Mouse (Mus musculus): ENCODE results near the gene Hacl1. TPM values are rescaled to one million over a fixed set of nuclear protein-coding genes. Genes with fewer than 3 reads are reported as not detected.

The Hacl1 gene
- total RNA-seq (2014; rRNA removed) (6.4 and 7.7 TPM in 2 replicates), polyA plus RNA-seq (2015; fragmentation: Nextera tagmentation; extraction: Ambion mirVana) (6.5 and 7.5 TPM in 2 replicates)

DNA sequence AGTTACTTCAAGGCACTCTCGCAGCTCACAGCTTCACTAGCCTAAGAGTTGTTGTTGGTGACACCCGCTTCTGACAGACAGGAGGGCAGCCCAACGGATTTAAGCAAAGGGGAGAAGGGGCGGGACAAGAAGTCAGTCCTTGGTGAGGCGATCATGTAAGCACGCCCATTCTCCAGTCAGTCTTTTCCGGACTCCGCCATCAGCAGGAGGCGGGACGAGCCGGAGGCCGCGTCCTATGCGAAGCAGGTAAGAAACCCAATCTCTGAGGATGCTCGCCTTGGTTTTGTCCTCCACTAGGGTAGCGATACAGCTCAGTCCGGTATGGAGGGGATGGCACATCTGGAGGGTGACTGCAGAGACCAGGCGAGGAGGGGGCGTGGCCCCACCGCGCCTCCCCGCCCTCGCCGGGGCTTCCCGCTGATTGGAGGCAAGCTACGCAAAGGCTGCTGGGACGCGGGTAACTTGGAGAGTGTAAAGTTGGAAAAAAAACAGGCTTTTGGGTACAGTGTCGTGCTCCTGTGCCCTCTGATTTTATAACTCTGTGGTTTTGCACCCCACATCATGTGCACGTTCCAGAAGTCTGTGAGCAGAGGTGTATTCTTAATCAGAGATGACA lies at the start of gene Hacl1, which contains the start of gene Btd:
Gene Hacl1, minus strand, starts transcription at position 397 of the 616 bp plus-strand sequence.
Gene Btd, plus strand, starts transcription at position 139 of the 616 bp plus-strand sequence.
- peak; percentile 21 for TF ChIP-seq CTCF (IDR thresholded peaks at IDR 0.05; ENCODE audit: low read depth)
- no peaks in the 10 kb centered on the region for H3K9me3 ChIP-seq (ENCODE audit: low read length)
- H3K4me1 ChIP-seq (ENCODE audit: insufficient read depth), result no peaks in the 10 kb centered on the region
- DNase-seq (peak; percentile 93), ATAC-seq (peak; percentile 99)
- no peaks in the 10 kb centered on the region for H3K36me3 ChIP-seq (ENCODE audit: insufficient read depth)
- peak within 1 kb of the TSS; percentile 66 for H3K9ac ChIP-seq
- H3K27me3 ChIP-seq (ENCODE audit: insufficient read depth, low read length), result no peaks in the 10 kb centered on the region
- peak within 1 kb of the TSS; percentile 85 for H3K4me2 ChIP-seq (ENCODE audit: low read depth)
- H3K27ac ChIP-seq (ENCODE audit: low read depth, low read length), result peak within 1 kb of the TSS; percentile 78
- peak within 1 kb of the TSS; percentile 70 for H3K4me3 ChIP-seq (ENCODE audit: low read depth, low read length)
- under 1% methylated on average over 30 of the region's 30 CpGs for WGBS

GRCm38 (mm10) chr14:31686231-31686630 lies 45.1 kb upstream of the Hacl1 start:
- no peak for ATAC-seq
- WGBS, result 100% methylated on average over 1 of the region's 1 CpGs

DNA sequence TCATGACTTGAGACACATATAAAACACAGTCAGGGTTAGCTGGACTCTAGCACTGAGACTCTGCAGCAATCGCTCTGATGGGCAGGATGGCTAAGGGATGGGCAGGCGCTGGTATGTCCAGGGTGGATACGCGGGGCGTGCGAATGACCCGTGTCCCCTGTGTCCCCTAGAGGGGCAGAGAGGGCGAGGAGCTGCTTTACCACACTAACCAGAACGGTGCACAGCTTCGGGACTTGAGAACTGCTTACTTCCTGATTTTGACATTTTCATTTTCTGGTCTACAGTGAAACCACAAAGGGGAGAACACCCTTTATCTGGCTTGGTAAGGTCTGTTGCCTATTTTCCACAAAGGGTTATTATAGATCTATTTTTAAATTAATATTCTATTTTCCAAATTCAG lies 44.6 kb upstream of the Hacl1 start:
- ATAC-seq (no peak), DNase-seq (no peak)
- H3K4me3 ChIP-seq (ENCODE audit: low read depth, low read length), result no peak overlapping the region
- TF ChIP-seq CTCF (IDR thresholded peaks at IDR 0.05; ENCODE audit: low read depth), result no peak
- no peak overlapping the region for H3K9ac ChIP-seq
- H3K36me3 ChIP-seq (ENCODE audit: insufficient read depth), result no peaks in the 10 kb centered on the region
- no peaks in the 10 kb centered on the region for H3K4me1 ChIP-seq (ENCODE audit: insufficient read depth)
- 92% methylated on average over 10 of the region's 10 CpGs for WGBS
- H3K27ac ChIP-seq (ENCODE audit: low read depth, low read length), result no peak overlapping the region
- H3K9me3 ChIP-seq (ENCODE audit: low read length), result no peaks in the 10 kb centered on the region
- H3K27me3 ChIP-seq (ENCODE audit: insufficient read depth, low read length), result no peaks in the 10 kb centered on the region
- H3K4me2 ChIP-seq (ENCODE audit: low read depth), result no peak overlapping the region

More at GRCm38 (mm10) chr14:31686231-31686630, 45.1 kb upstream of the Hacl1 start:
- Histone ChIP-seq H3K4me2 (ENCODE audit: low read depth) (no peak overlapping the region), H3K27me3 (ENCODE audit: insufficient read depth, low read length) (no peaks in the 10 kb centered on the region), H3K4me1 (ENCODE audit: insufficient read depth) (no peaks in the 10 kb centered on the region), H3K27ac (ENCODE audit: low read depth, low read length) (no peak overlapping the region), H3K4me3 (ENCODE audit: low read depth, low read length) (no peak overlapping the region), H3K9me3 (ENCODE audit: low read length) (no peaks in the 10 kb centered on the region), H3K36me3 (ENCODE audit: insufficient read depth) (no peaks in the 10 kb centered on the region), H3K9ac (no peak overlapping the region)
- TF ChIP-seq CTCF (IDR thresholded peaks at IDR 0.05; ENCODE audit: low read depth), result no peak
- no peak for DNase-seq

DNA sequence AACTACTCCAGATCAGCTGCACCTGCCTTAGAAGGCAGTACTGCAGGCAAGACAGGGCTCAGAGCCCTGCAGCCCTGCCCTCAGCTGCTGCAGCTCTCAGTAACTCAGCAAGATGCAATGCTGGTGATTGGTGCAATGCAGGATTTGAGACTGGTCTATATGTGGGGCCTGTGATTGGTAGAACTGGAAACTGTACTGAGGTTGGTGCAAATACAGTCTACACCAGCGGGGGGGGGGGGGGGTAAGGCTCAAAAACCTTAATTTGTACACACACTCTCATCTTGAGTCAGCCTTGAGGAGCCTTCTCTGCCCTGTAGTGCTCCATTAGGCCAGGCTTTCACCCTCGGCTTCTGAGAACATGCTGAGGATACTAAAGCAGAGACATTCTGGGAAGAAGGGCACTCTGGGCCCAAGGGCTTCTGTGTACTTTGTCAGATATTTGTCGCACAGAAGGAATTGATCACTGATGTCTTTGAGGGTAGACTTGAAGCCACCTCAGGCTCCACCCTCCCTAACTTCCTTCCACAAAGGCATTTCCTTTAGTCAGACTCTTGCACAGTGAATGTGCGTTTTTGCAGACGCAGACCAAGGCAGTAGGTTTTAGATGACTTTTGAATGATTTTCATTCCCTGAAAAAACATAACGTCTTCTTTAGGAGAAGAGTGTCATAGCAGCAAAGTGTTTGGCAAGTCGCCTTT lies 43.4 kb upstream of the Hacl1 start:
- no peak for DNase-seq
- no peak overlapping the region for H3K27ac ChIP-seq (ENCODE audit: low read depth, low read length)
- no peak overlapping the region for H3K4me2 ChIP-seq (ENCODE audit: low read depth)
- no peaks in the 10 kb centered on the region for H3K9me3 ChIP-seq (ENCODE audit: low read length)
- no peaks in the 10 kb centered on the region for H3K36me3 ChIP-seq (ENCODE audit: insufficient read depth)
- TF ChIP-seq CTCF (IDR thresholded peaks at IDR 0.05; ENCODE audit: low read depth), result no peak
- no peaks in the 10 kb centered on the region for H3K27me3 ChIP-seq (ENCODE audit: insufficient read depth, low read length)
- no peak for ATAC-seq
- H3K4me1 ChIP-seq (ENCODE audit: insufficient read depth), result no peaks in the 10 kb centered on the region
- no peak overlapping the region for H3K9ac ChIP-seq
- H3K4me3 ChIP-seq (ENCODE audit: low read depth, low read length), result no peak overlapping the region
- WGBS, result 83% methylated on average over 7 of the region's 7 CpGs

- H3K9ac ChIP-seq, result no peak overlapping the region
- no peak for DNase-seq
- 82% methylated on average over 2 of the region's 2 CpGs for WGBS
- no peak overlapping the region for H3K4me2 ChIP-seq (ENCODE audit: low read depth)
- ATAC-seq, result no peak
- H3K27ac ChIP-seq (ENCODE audit: low read depth, low read length), result no peak overlapping the region
- no peaks in the 10 kb centered on the region for H3K4me1 ChIP-seq (ENCODE audit: insufficient read depth)
- no peaks in the 10 kb centered on the region for H3K36me3 ChIP-seq (ENCODE audit: insufficient read depth)
- no peaks in the 10 kb centered on the region for H3K9me3 ChIP-seq (ENCODE audit: low read length)
- H3K27me3 ChIP-seq (ENCODE audit: insufficient read depth, low read length), result no peaks in the 10 kb centered on the region
- H3K4me3 ChIP-seq (ENCODE audit: low read depth, low read length), result no peak overlapping the region
- no peak for TF ChIP-seq CTCF (IDR thresholded peaks at IDR 0.05; ENCODE audit: low read depth)
Observed at GRCm38 (mm10) chr14:31683610-31684009, 42.5 kb upstream of the Hacl1 start.

DNA sequence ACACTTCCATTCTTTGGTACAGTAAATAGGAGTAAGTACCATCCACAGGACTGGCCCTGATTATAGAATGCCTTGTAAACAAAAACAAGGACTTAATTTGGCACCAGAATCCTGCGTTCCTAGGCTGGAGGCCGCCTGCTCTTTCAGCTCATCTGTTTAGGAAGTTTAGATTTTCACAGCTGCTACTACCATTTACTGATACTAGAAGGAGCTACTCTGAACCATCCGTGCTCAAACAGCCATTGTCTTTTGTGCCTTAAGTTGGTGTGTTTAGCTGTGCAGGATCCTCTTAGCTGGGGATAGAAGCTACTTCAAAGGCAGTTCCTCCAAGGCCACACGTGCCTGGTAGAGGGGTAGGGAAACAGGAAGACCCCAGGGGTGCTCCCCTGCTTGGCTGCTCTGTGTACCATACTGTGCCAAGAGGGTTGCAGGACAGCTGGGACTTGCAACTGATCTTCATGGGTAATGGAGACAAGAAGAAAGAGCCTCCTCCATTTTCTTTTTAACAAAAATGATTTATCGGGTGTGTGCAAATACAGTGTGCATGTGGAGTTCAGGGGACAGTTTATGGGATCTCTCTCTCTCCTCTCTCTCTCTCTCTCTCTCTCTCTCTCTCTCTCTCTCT lies 41.0 kb upstream of the Hacl1 start:
- H3K27ac ChIP-seq (ENCODE audit: low read depth, low read length), result no peak overlapping the region
- no peak overlapping the region for H3K9ac ChIP-seq
- TF ChIP-seq CTCF (IDR thresholded peaks at IDR 0.05; ENCODE audit: low read depth), result no peak
- no peaks in the 10 kb centered on the region for H3K36me3 ChIP-seq (ENCODE audit: insufficient read depth)
- no peak for ATAC-seq
- no peak overlapping the region for H3K4me3 ChIP-seq (ENCODE audit: low read depth, low read length)
- H3K9me3 ChIP-seq (ENCODE audit: low read length), result no peaks in the 10 kb centered on the region
- no peaks in the 10 kb centered on the region for H3K27me3 ChIP-seq (ENCODE audit: insufficient read depth, low read length)
- WGBS, result 40% methylated on average over 5 of the region's 5 CpGs
- no peak for DNase-seq
- H3K4me1 ChIP-seq (ENCODE audit: insufficient read depth), result no peaks in the 10 kb centered on the region
- H3K4me2 ChIP-seq (ENCODE audit: low read depth), result no peak overlapping the region

GRCm38 (mm10) chr14:31681291-31681690 lies 40.2 kb upstream of the Hacl1 start:
- 68% methylated on average over 9 of the region's 9 CpGs for WGBS
- no peak overlapping the region for H3K27ac ChIP-seq (ENCODE audit: low read depth, low read length)
- DNase-seq (no peak), ATAC-seq (no peak)
- no peaks in the 10 kb centered on the region for H3K9me3 ChIP-seq (ENCODE audit: low read length)
- no peak for TF ChIP-seq CTCF (IDR thresholded peaks at IDR 0.05; ENCODE audit: low read depth)
- H3K4me3 ChIP-seq (ENCODE audit: low read depth, low read length), result no peak overlapping the region
- H3K27me3 ChIP-seq (ENCODE audit: insufficient read depth, low read length), result no peaks in the 10 kb centered on the region
- no peaks in the 10 kb centered on the region for H3K4me1 ChIP-seq (ENCODE audit: insufficient read depth)
- no peaks in the 10 kb centered on the region for H3K36me3 ChIP-seq (ENCODE audit: insufficient read depth)
- no peak overlapping the region for H3K4me2 ChIP-seq (ENCODE audit: low read depth)
- no peak overlapping the region for H3K9ac ChIP-seq

All from forebrain, postnatal 0 days (tissue).